Mouse (Mus musculus): ENCODE results near the gene Parvb. TPM values are rescaled to one million over a fixed set of nuclear protein-coding genes. Genes with fewer than 3 reads are reported as not detected.

Gene Parvb
- polyA plus RNA-seq, 1 experiment from 2014 or later, result 13.5 TPM

GRCm38 (mm10) chr15:84238991-84239401 lies 7.2 kb downstream of the Parvb start:
- 9% methylated on average over 16 of the region's 16 CpGs for WGBS
- Histone ChIP-seq H3K4me3 (no peak overlapping the region), H3K36me3 (peaks cover 7% of the 10 kb centered on the region; the same call in 1 of the 2 replicates), H3K27me3 (no peaks in the 10 kb centered on the region), H3K9me3 (replicated peaks) (no peaks in the 10 kb centered on the region), H3K4me1 (replicated peaks) (peaks cover 25% of the 10 kb centered on the region), H3K27ac (no peak overlapping the region), H3K9ac (no peak overlapping the region), H3K4me2 (peak overlapping the region; percentile 43)
- no peak for ATAC-seq (replicated peaks; ENCODE audit: insufficient number of reproducible peaks, insufficient read depth, low FRiP score, low read depth)

GRCm38 (mm10) chr15:84241520-84241919 lies 9.7 kb downstream of the Parvb start:
- Histone ChIP-seq H3K4me1 (replicated peaks) (peaks cover 28% of the 10 kb centered on the region), H3K36me3 (no peaks in the 10 kb centered on the region), H3K4me2 (no peak overlapping the region), H3K9ac (no peak overlapping the region), H3K9me3 (replicated peaks) (no peaks in the 10 kb centered on the region), H3K27me3 (no peaks in the 10 kb centered on the region), H3K27ac (0 out of 2 replicates have a peak overlapping the region, but pooled peaks have one; percentile 7), H3K4me3 (no peak overlapping the region)
- WGBS, result 34% methylated on average over 7 of the region's 7 CpGs
- ATAC-seq (replicated peaks; ENCODE audit: insufficient number of reproducible peaks, insufficient read depth, low FRiP score, low read depth), result no peak

GRCm38 (mm10) chr15:84245104-84245503 lies 13.3 kb downstream of the Parvb start:
- H3K9ac ChIP-seq, result peak overlapping the region; percentile 20; the same call in 1 of the 2 replicates
- H3K4me1 ChIP-seq (replicated peaks), result peaks cover 21% of the 10 kb centered on the region
- no peak overlapping the region; the same call in 1 of the 2 replicates for H3K4me2 ChIP-seq
- H3K9me3 ChIP-seq (replicated peaks), result no peaks in the 10 kb centered on the region
- H3K36me3 ChIP-seq, result no peaks in the 10 kb centered on the region
- ATAC-seq (replicated peaks; ENCODE audit: insufficient number of reproducible peaks, insufficient read depth, low FRiP score, low read depth), result no peak
- H3K27ac ChIP-seq, result peak overlapping the region; percentile 80
- WGBS, result 53% methylated on average over 7 of the region's 7 CpGs
- H3K27me3 ChIP-seq, result no peaks in the 10 kb centered on the region
- H3K4me3 ChIP-seq, result no peak overlapping the region

- H3K4me3 ChIP-seq, result no peak overlapping the region
- no peaks in the 10 kb centered on the region for H3K27me3 ChIP-seq
- H3K9ac ChIP-seq, result no peak overlapping the region
- ATAC-seq (replicated peaks; ENCODE audit: insufficient number of reproducible peaks, insufficient read depth, low FRiP score, low read depth), result no peak
- H3K4me1 ChIP-seq (replicated peaks), result peaks cover 27% of the 10 kb centered on the region
- H3K36me3 ChIP-seq, result no peaks in the 10 kb centered on the region
- no peak overlapping the region for H3K27ac ChIP-seq
- 88% methylated on average over 6 of the region's 6 CpGs for WGBS
- no peaks in the 10 kb centered on the region for H3K9me3 ChIP-seq (replicated peaks)
- H3K4me2 ChIP-seq, result no peak overlapping the region
Measured at GRCm38 (mm10) chr15:84246195-84246594, 14.4 kb downstream of the Parvb start.

- WGBS, result 96% methylated on average over 3 of the region's 3 CpGs
- peaks cover 32% of the 10 kb centered on the region for H3K4me1 ChIP-seq (replicated peaks)
- H3K9me3 ChIP-seq (replicated peaks), result no peaks in the 10 kb centered on the region
- H3K36me3 ChIP-seq, result no peaks in the 10 kb centered on the region
- ATAC-seq (replicated peaks; ENCODE audit: insufficient number of reproducible peaks, insufficient read depth, low FRiP score, low read depth), result no peak
- H3K27ac ChIP-seq, result no peak overlapping the region
- H3K4me2 ChIP-seq, result no peak overlapping the region
- no peaks in the 10 kb centered on the region for H3K27me3 ChIP-seq
- H3K4me3 ChIP-seq, result no peak overlapping the region
- no peak overlapping the region for H3K9ac ChIP-seq
Measured at GRCm38 (mm10) chr15:84247309-84247708, 15.5 kb downstream of the Parvb start.

- H3K4me2 ChIP-seq, result 0 out of 2 replicates have a peak overlapping the region, but pooled peaks have one; percentile 10
- peak; percentile 74 for ATAC-seq (replicated peaks; ENCODE audit: insufficient number of reproducible peaks, insufficient read depth, low FRiP score, low read depth)
Measured at GRCm38 (mm10) chr15:84251227-84251626, 19.4 kb downstream of the Parvb start.

GRCm38 (mm10) chr15:84252645-84253044 lies 20.8 kb downstream of the Parvb start:
- Histone ChIP-seq H3K4me3 (no peak overlapping the region), H3K27ac (peak overlapping the region; percentile 94), H3K4me1 (replicated peaks) (peaks cover 75% of the 10 kb centered on the region), H3K27me3 (no peaks in the 10 kb centered on the region), H3K4me2 (no peak overlapping the region), H3K9me3 (replicated peaks) (no peaks in the 10 kb centered on the region), H3K36me3 (no peaks in the 10 kb centered on the region), H3K9ac (no peak overlapping the region)
- WGBS, result 83% methylated on average over 7 of the region's 7 CpGs
- no peak for ATAC-seq (replicated peaks; ENCODE audit: insufficient number of reproducible peaks, insufficient read depth, low FRiP score, low read depth)

More at GRCm38 (mm10) chr15:84251227-84251626, 19.4 kb downstream of the Parvb start:
- Histone ChIP-seq H3K9ac (no peak overlapping the region; the same call in 1 of the 2 replicates), H3K27ac (peak overlapping the region; percentile 94), H3K4me3 (no peak overlapping the region), H3K9me3 (replicated peaks) (no peaks in the 10 kb centered on the region), H3K4me1 (replicated peaks) (peaks cover 62% of the 10 kb centered on the region), H3K27me3 (no peaks in the 10 kb centered on the region), H3K36me3 (no peaks in the 10 kb centered on the region)
- 38% methylated on average over 13 of the region's 13 CpGs for WGBS

- Histone ChIP-seq H3K9me3 (replicated peaks) (no peaks in the 10 kb centered on the region), H3K4me1 (replicated peaks) (peaks cover 84% of the 10 kb centered on the region), H3K36me3 (no peaks in the 10 kb centered on the region), H3K27ac (peak overlapping the region; percentile 94), H3K9ac (peak overlapping the region; percentile 34; the same call in 1 of the 2 replicates), H3K4me3 (no peak overlapping the region), H3K4me2 (peak overlapping the region; percentile 6), H3K27me3 (no peaks in the 10 kb centered on the region)
- WGBS, result 16% methylated on average over 11 of the region's 11 CpGs
- ATAC-seq (replicated peaks; ENCODE audit: insufficient number of reproducible peaks, insufficient read depth, low FRiP score, low read depth), result peak; percentile 83
Measured at GRCm38 (mm10) chr15:84253757-84254156, 21.9 kb downstream of the Parvb start.

GRCm38 (mm10) chr15:84254387-84254786 lies 22.5 kb downstream of the Parvb start:
- Histone ChIP-seq H3K4me2 (peak overlapping the region; percentile 6), H3K36me3 (no peaks in the 10 kb centered on the region)

GRCm38 (mm10) chr15:84256254-84256850 lies 24.5 kb downstream of the Parvb start:
- 60% methylated on average over 12 of the region's 12 CpGs for WGBS
- H3K4me2 ChIP-seq, result no peak overlapping the region
- H3K9ac ChIP-seq, result no peak overlapping the region
- H3K4me1 ChIP-seq (replicated peaks), result peaks cover 82% of the 10 kb centered on the region
- no peak overlapping the region for H3K27ac ChIP-seq
- no peaks in the 10 kb centered on the region for H3K9me3 ChIP-seq (replicated peaks)
- no peak for ATAC-seq (replicated peaks; ENCODE audit: insufficient number of reproducible peaks, insufficient read depth, low FRiP score, low read depth)
- H3K4me3 ChIP-seq, result no peak overlapping the region
- no peaks in the 10 kb centered on the region for H3K36me3 ChIP-seq
- no peaks in the 10 kb centered on the region for H3K27me3 ChIP-seq

More at GRCm38 (mm10) chr15:84254387-84254786, 22.5 kb downstream of the Parvb start:
- no peak overlapping the region for H3K4me3 ChIP-seq
- no peaks in the 10 kb centered on the region for H3K9me3 ChIP-seq (replicated peaks)
- no peak for ATAC-seq (replicated peaks; ENCODE audit: insufficient number of reproducible peaks, insufficient read depth, low FRiP score, low read depth)
- H3K4me1 ChIP-seq (replicated peaks), result peaks cover 83% of the 10 kb centered on the region
- H3K9ac ChIP-seq, result peak overlapping the region; percentile 34; the same call in 1 of the 2 replicates
- peak overlapping the region; percentile 94 for H3K27ac ChIP-seq
- no peaks in the 10 kb centered on the region for H3K27me3 ChIP-seq
- 46% methylated on average over 8 of the region's 8 CpGs for WGBS

- no peak for ATAC-seq (replicated peaks; ENCODE audit: insufficient number of reproducible peaks, insufficient read depth, low FRiP score, low read depth)
- no peak overlapping the region for H3K4me2 ChIP-seq
- H3K27ac ChIP-seq, result peak overlapping the region; percentile 18; the same call in 1 of the 2 replicates
- H3K27me3 ChIP-seq, result no peaks in the 10 kb centered on the region
- WGBS, result 48% methylated on average over 5 of the region's 5 CpGs
- H3K36me3 ChIP-seq, result no peaks in the 10 kb centered on the region
- peaks cover 77% of the 10 kb centered on the region for H3K4me1 ChIP-seq (replicated peaks)
- H3K9ac ChIP-seq, result 0 out of 2 replicates have a peak overlapping the region, but pooled peaks have one; percentile 13
- no peaks in the 10 kb centered on the region for H3K9me3 ChIP-seq (replicated peaks)
- no peak overlapping the region for H3K4me3 ChIP-seq
Measured at GRCm38 (mm10) chr15:84256864-84257263, 25.0 kb downstream of the Parvb start.
